Mouse (Mus musculus) CH12.LX (cell line): ENCODE measurements around the gene Tmprss2.

ENCODE experiments used
- CHD1 ChIP-seq: IDR thresholded peaks from 2 replicates; pipeline ENCODE4 v1.6.1; 2012; ENCODE audit warnings: low read depth, low read length, improper control_type of control experiment, inconsistent platforms
- CTCF ChIP-seq, 2 experiments: IDR thresholded peaks in 1 of 2; conservative IDR thresholded peaks in 1 of 2; 2 replicates each; pipeline ENCODE4 v1.5.1; 2011 to 2012; ENCODE audit warnings: low read depth in 2 of 2, low read length in 2 of 2, improper control_type of control experiment in 1 of 2, inconsistent platforms in 1 of 2, mild to moderate bottlenecking in 1 of 2, moderate library complexity in 1 of 2
- E2F4 ChIP-seq: IDR thresholded peaks from 2 replicates; pipeline ENCODE4 v1.6.1; 2011; ENCODE audit warnings: low read depth, low read length, improper control_type of control experiment; ENCODE audit not compliant: insufficient replicate concordance
- ELF1 ChIP-seq: IDR thresholded peaks from 2 replicates; pipeline ENCODE4 v1.6.1; 2014; ENCODE audit warnings: low read depth, mild to moderate bottlenecking, inconsistent platforms, low read length, improper control_type of control experiment
- EP300 ChIP-seq: IDR thresholded peaks from 2 replicates; pipeline ENCODE4 v1.6.1; 2011; ENCODE audit warnings: low read length, improper control_type of control experiment
- ETS1 ChIP-seq: conservative IDR thresholded peaks from 2 replicates; pipeline ENCODE4 v1.6.1; 2012; ENCODE audit warnings: low read depth, mild to moderate bottlenecking, inconsistent platforms, low read length, improper control_type of control experiment, moderate library complexity
- MAFK ChIP-seq: IDR thresholded peaks from 2 replicates; pipeline ENCODE4 v1.6.1; 2011; ENCODE audit warnings: low read length, improper control_type of control experiment; ENCODE audit not compliant: insufficient replicate concordance
- MXI1 ChIP-seq: IDR thresholded peaks from 2 replicates; pipeline ENCODE4 v1.6.1; 2011; ENCODE audit warnings: mild to moderate bottlenecking, low read depth, low read length, improper control_type of control experiment
- POLR2A ChIP-seq: IDR thresholded peaks from 2 replicates; pipeline ENCODE4 v1.6.1; 2011; ENCODE audit warnings: low read depth, mild to moderate bottlenecking, improper control_type of control experiment, low read length
- POLR2AphosphoS2 ChIP-seq: IDR thresholded peaks from 2 replicates; pipeline ENCODE4 v1.6.1; 2011; ENCODE audit warnings: low read depth, low read length, improper control_type of control experiment
- SMC3 ChIP-seq: IDR thresholded peaks from 2 replicates; pipeline ENCODE4 v1.6.1; 2011; ENCODE audit warnings: low read depth, low read length, improper control_type of control experiment
- USF1 ChIP-seq: IDR thresholded peaks from 2 replicates; pipeline ENCODE4 v1.6.1; 2014; ENCODE audit warnings: low read depth, mild to moderate bottlenecking, inconsistent platforms, low read length, improper control_type of control experiment
- ZKSCAN1 ChIP-seq: IDR thresholded peaks from 2 replicates; pipeline ENCODE4 v1.6.1; 2012; ENCODE audit warnings: low read depth, inconsistent platforms, low read length, improper control_type of control experiment, borderline replicate concordance
- ZNF384 ChIP-seq: IDR thresholded peaks from 2 replicates; pipeline ENCODE4 v1.6.1; 2012; ENCODE audit warnings: low read depth, low read length, improper control_type of control experiment, inconsistent platforms

DNA sequence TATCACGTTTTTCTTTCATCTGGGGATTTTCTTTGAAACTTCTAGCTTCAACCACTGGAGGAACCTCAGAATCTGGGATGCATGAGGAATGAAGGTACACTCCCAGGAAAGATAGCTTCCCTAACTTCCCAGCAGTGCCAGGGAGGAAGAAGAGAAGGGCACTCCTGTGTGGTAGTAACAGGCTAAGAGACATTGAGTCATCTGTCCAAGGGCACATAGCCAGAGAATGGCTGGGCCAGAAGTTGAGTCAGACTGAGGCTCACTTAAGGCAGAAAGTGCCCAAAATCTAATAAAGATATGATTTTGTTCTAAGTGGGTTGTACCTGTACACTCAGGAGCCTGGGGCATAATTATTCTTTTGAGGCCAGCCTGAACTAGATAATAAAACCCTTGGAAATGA lies 41.6 kb downstream of the Tmprss2 start:
- TF ChIP-seq POLR2A: no peak
- no peak for TF ChIP-seq ETS1
- TF ChIP-seq USF1: no peak
- no peak for TF ChIP-seq CHD1
- no peak for TF ChIP-seq ZNF384
- no peak for TF ChIP-seq CTCF (conservative IDR thresholded peaks at IDR 0.05 in 1 of 2, IDR thresholded peaks at IDR 0.05 in 1 of 2; ENCODE audit: low read depth in 2 of 2, low read length in 2 of 2)
- TF ChIP-seq EP300: no peak
- TF ChIP-seq MXI1: no peak
- TF ChIP-seq ZKSCAN1: no peak
- no peak for TF ChIP-seq POLR2AphosphoS2
- no peak for TF ChIP-seq SMC3
- no peak for TF ChIP-seq ELF1
- no peak for TF ChIP-seq E2F4
- TF ChIP-seq MAFK: no peak
